Mouse (Mus musculus): ENCODE data around the gene Gm7247. TPM values are rescaled to one million over a fixed set of nuclear protein-coding genes. Genes with fewer than 3 reads are reported as not detected.
"Not testable (repeated sequence)": the region's sequence is repeated elsewhere in the genome, so short reads cannot be mapped to it uniquely, and the experiment has no call there.

Gene Gm7247
- total RNA-seq, 4 experiments from 2014 or later: not detected

- DNase-seq (ENCODE audit: low spot score in 2 of 2): no peak
Observed at GRCm38 (mm10) chr14:51495781-51496180, 134.2 kb downstream of the Gm7247 start.

- DNase-seq (ENCODE audit: low spot score in 2 of 2): no peak
Observed at GRCm38 (mm10) chr14:51496955-51497354, 135.4 kb downstream of the Gm7247 start.

- DNase-seq (ENCODE audit: low spot score in 2 of 2): no peak
Observed at GRCm38 (mm10) chr14:51497958-51498357, 136.4 kb downstream of the Gm7247 start.

- no peak for DNase-seq (ENCODE audit: low spot score in 2 of 2)
Observed at GRCm38 (mm10) chr14:51499707-51500275, 138.2 kb downstream of the Gm7247 start.

GRCm38 (mm10) chr14:51500461-51500860 is 138.9 kb downstream of the Gm7247 start:
- DNase-seq (ENCODE audit: low spot score in 2 of 2): no peak

- no peak for DNase-seq (ENCODE audit: low spot score in 2 of 2)
Observed at GRCm38 (mm10) chr14:51507416-51507815, 145.9 kb downstream of the Gm7247 start.

GRCm38 (mm10) chr14:51552490-51552889 is 190.9 kb downstream of the Gm7247 start, which contains the start of gene Gm5622:
TSS of gene Gm5622 (plus strand) at chr14:51552790.
- DNase-seq (ENCODE audit: low spot score in 2 of 2): no peak

GRCm38 (mm10) chr14:51573963-51574362 is 212.4 kb downstream of the Gm7247 start, which contains the start of gene Gm17175:
TSS of gene Gm17175 (minus strand) at chr14:51574063.
- DNase-seq (ENCODE audit: low spot score in 2 of 2): not testable (repeated sequence)

GRCm38 (mm10) chr14:51592039-51592438 is 230.5 kb downstream of the Gm7247 start, which contains the start of gene Gm17174:
TSS of gene Gm17174 (minus strand) at chr14:51592139.
- DNase-seq (ENCODE audit: low spot score in 2 of 2): not testable (repeated sequence)

GRCm38 (mm10) chr14:51611210-51611609 is 249.7 kb downstream of the Gm7247 start, which contains the start of gene Gm17078:
TSS of gene Gm17078 (minus strand) at chr14:51611310.
- no peak for DNase-seq (ENCODE audit: low spot score in 2 of 2)

Other genes starting within 250 kb of the Gm7247 start
- gene Eddm3b, start 247.3 kb upstream of the Gm7247 start, total RNA-seq (2022): not detected
- gene Rnase6, start 237.8 kb upstream of the Gm7247 start, total RNA-seq (2022): not detected
- not detected for gene Rnase1, start 215.0 kb upstream of the Gm7247 start, total RNA-seq (2022)
- not detected for gene Rnase2b, start 199.5 kb upstream of the Gm7247 start, total RNA-seq (2022)
- not detected for gene Ang2, start 162.6 kb upstream of the Gm7247 start, total RNA-seq (2022)
- not detected for gene Ear14, start 158.4 kb upstream of the Gm7247 start, total RNA-seq (2022)
- 1 to 10 TPM in 2 of 4 experiments, under 1 TPM in 2; 0.48 to 5.7 (median 2.8) TPM for gene Rnase2a, start 105.6 kb upstream of the Gm7247 start, total RNA-seq (2022)
- not detected for gene Vmn2r88, start 49.1 kb downstream of the Gm7247 start, total RNA-seq (2022)
- gene Vmn2r89, start 90.1 kb downstream of the Gm7247 start, total RNA-seq (2022): not detected
- gene Gm5622, start 191.0 kb downstream of the Gm7247 start, total RNA-seq (2022): not detected
- gene Gm17175, start 212.3 kb downstream of the Gm7247 start, total RNA-seq (2022): not detected
- gene Gm17174, start 230.4 kb downstream of the Gm7247 start, total RNA-seq (2022): not detected
- not detected for gene Gm17078, start 249.6 kb downstream of the Gm7247 start, total RNA-seq (2022)

Data from gastrocnemius, adult 8-10 months (tissue).